Mouse (Mus musculus): ENCODE measurements around the gene Impdh1.

- TF ChIP-seq POLR2A (IDR thresholded peaks at IDR 0.05; ENCODE audit: insufficient read depth, low read length) (no peak), CTCF (IDR thresholded peaks at IDR 0.05; ENCODE audit: low read depth, low read length) (no peak)
Measured at GRCm38 (mm10) chr6:29230386-29230785, 14.2 kb upstream of the Impdh1 start.

Data from ES-Bruce4 (cell line).